Mouse (Mus musculus) hindbrain, embryonic 16.5 days (tissue): ENCODE data around the gene Uba5. TPM values are rescaled to one million over a fixed set of nuclear protein-coding genes. Genes with fewer than 3 reads are reported as not detected.

Source experiments
- ATAC-seq: fragments of 200-750 bp; cut with Nextera tagmentation; 2 replicates; pipeline ENCODE4 v1.8.0; 2017; ENCODE audit warnings: moderate TSS enrichment, moderate library complexity
- H3K27ac ChIP-seq: fragments of 300-500 bp; sonication (generic); 2 replicates; pipeline ENCODE4 v1.5.1; 2014; ENCODE audit warnings: low read depth, mild to moderate bottlenecking, control low read depth, low read length, moderate library complexity
- H3K27me3 ChIP-seq: fragments of 300-500 bp; sonication (generic); replicated peaks from 2 replicates; pipeline ENCODE4 v1.6.1; 2014; ENCODE audit warnings: low read length; ENCODE audit not compliant: control insufficient read depth, insufficient read depth
- H3K36me3 ChIP-seq: fragments of 300-500 bp; sonication (generic); 2 replicates; pipeline ENCODE4 v1.6.1; 2014; ENCODE audit warnings: mild to moderate bottlenecking, low read length, moderate library complexity, mixed read lengths; ENCODE audit not compliant: control insufficient read depth, insufficient read depth
- H3K4me1 ChIP-seq: fragments of 300-500 bp; sonication (generic); 2 replicates; pipeline ENCODE4 v1.6.1; 2014; ENCODE audit warnings: low read depth, low read length; ENCODE audit not compliant: control insufficient read depth, insufficient read depth
- H3K4me2 ChIP-seq: fragments of 300-500 bp; sonication (generic); 2 replicates; pipeline ENCODE4 v1.6.1; 2014; ENCODE audit warnings: mild to moderate bottlenecking, low read length, control low read depth, moderate library complexity
- H3K4me3 ChIP-seq: fragments of 300-500 bp; sonication (generic); 2 replicates; pipeline ENCODE4 v1.5.1; 2014; ENCODE audit warnings: mild to moderate bottlenecking, low read length, control low read depth, moderate library complexity
- H3K9ac ChIP-seq: fragments of 300-500 bp; sonication (generic); 2 replicates; pipeline ENCODE4 v1.6.1; 2014; ENCODE audit warnings: low read depth, mild to moderate bottlenecking, control low read depth, low read length, moderate library complexity
- H3K9me3 ChIP-seq: fragments of 300-500 bp; sonication (generic); 2 replicates; pipeline ENCODE4 v1.6.1; 2014; ENCODE audit warnings: mild to moderate bottlenecking, low read length, moderate library complexity; ENCODE audit not compliant: control insufficient read depth
- WGBS: fragments of 180-500 bp; shearing (Covaris S2); extraction: QIAGEN DNeasy Blood & Tissue Kit; methylation state at CpG from one replicate; pipeline ENCODE4 v1.1.7; 2014; 5-methylcytosine and 5-hydroxymethylcytosine counted together
- polyA plus RNA-seq: library from polyadenylated mRNA; unstranded; fragments of >200 nt; fragmentation: Nextera tagmentation; extraction: Ambion mirVana; gene quantifications from 2 replicates; pipeline ENCODE4 v1.2.1, GENCODE M21; 2015

Uba5 gene
- polyA plus RNA-seq, 1 experiment from 2014 or later = 68.4 TPM

DNA sequence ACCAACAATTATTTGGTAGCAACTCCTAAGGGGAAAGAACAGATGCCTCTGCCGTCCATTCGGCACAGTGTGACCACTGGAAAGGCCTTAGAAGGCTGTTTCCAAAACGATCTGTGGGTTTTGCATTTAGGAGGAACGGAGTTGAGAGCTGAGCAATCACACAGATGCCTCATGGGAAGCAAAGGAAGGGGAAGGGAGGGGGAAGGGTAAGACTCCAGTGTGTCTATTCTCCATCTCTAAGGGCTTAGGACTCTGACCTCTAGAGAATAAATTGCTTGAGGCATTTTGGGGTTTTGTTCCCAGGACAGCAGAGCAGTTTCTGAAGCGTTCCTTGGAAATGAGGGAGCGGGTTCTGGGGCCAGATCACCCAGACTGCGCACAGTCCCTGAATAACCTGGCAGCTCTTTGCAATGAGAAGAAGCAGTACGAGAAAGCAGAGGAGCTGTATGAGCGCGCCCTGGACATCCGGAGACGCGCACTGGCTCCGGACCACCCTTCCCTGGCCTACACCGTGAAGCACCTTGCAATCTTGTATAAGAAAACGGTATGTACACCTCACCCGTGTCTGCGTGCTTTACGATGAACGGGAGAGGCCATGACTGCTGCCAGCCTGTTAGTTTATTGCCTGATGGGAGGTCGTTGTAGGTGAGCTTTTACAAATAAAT lies 23.8 kb downstream of the Uba5 start:
- Histone ChIP-seq H3K9ac (no peak overlapping the region), H3K9me3 (no peaks in the 10 kb centered on the region), H3K4me2 (no peak overlapping the region), H3K36me3 (no peaks in the 10 kb centered on the region), H3K4me1 (no peaks in the 10 kb centered on the region), H3K27ac (no peak overlapping the region), H3K27me3 (no peaks in the 10 kb centered on the region), H3K4me3 (no peak overlapping the region)
- 91% methylated on average over 21 of the region's 21 CpGs for WGBS
- no peak for ATAC-seq

DNA sequence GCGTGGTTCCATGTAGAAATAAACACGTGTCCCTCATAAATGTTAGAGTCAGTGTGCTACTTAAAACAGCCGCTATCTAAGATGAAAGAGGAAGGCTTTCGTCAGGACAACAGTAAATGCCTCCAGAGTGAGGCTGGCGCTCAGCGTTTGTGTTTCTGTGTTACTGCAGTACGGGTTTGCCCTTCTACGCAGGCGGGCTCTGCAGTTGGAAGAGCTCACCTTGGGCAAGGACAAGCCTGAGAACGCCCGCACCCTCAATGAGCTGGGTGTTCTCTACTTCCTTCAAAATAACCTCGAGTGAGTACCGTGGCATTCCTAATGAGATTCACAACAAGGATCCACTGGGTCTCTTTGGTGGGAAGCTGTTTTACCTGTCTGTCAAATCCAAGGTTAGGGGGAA lies 24.7 kb downstream of the Uba5 start:
- no peak overlapping the region for H3K27ac ChIP-seq
- no peak for ATAC-seq
- no peaks in the 10 kb centered on the region for H3K27me3 ChIP-seq
- WGBS = 94% methylated on average over 13 of the region's 13 CpGs
- H3K4me2 ChIP-seq = no peak overlapping the region
- no peaks in the 10 kb centered on the region for H3K36me3 ChIP-seq
- no peak overlapping the region for H3K9ac ChIP-seq
- H3K9me3 ChIP-seq = no peaks in the 10 kb centered on the region
- H3K4me3 ChIP-seq = no peak overlapping the region
- H3K4me1 ChIP-seq = no peaks in the 10 kb centered on the region

DNA sequence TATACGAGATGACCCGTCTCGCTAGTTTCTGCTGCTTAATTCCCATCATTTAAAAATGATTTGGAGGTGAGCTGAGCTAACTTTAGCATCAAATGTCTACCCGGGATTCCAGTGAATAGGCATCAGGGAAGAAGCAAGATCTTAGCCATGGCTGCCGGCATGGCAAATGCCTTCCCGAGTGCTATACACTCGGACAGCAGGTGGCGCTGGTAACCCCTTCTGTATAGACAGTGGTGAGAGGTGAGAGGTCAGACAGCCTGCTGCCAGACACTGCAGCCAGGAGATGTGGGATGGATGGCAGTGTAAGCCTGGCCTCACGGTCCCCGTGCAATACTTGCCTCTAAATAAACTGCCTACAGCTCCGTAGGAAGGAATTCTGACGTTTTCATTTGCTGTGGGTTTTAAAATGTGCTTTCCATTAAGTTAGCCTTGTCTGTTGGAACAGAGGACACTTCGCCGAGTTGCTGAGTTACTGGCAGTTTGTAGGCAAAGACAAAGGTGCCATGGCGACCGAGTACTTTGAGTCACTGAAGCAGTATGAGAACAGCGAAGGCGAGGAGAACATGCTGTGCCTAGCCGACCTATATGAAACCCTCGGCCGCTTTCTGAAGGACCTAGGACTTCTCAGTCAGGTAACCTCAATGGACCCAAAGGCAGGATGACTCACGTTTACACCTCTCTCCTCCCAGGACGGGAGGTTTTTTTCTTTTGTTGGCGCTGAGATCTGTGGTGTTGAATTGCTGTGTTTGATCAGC lies 27.5 kb downstream of the Uba5 start:
- H3K4me2 ChIP-seq = no peak overlapping the region
- H3K9me3 ChIP-seq = no peaks in the 10 kb centered on the region
- peak; percentile 54; the same call in 1 of the 2 replicates for ATAC-seq
- H3K27ac ChIP-seq = no peak overlapping the region
- no peaks in the 10 kb centered on the region for H3K36me3 ChIP-seq
- no peak overlapping the region for H3K9ac ChIP-seq
- no peak overlapping the region for H3K4me3 ChIP-seq
- 46% methylated on average over 24 of the region's 24 CpGs for WGBS
- H3K27me3 ChIP-seq = no peaks in the 10 kb centered on the region
- H3K4me1 ChIP-seq = no peaks in the 10 kb centered on the region

DNA sequence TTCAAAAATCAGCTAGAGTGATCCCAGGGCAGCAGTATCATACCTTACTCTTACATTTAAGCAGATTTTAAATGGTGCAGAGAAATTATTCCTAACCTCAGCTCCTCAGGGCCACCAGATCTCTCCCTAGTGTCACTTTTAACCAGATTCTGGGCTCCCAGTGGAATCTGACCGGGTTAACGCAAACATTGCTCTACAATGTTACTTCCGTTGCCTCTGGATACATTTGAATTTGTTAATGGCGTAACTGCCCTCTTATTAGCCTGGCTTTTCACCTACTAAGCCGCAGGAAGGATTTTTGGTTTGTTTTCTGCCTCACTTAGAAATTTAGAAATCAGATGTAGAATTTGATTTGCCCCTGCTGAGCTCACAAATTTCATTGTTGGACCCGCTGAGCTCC lies 28.2 kb downstream of the Uba5 start:
- no peak for ATAC-seq
- no peak overlapping the region for H3K9ac ChIP-seq
- no peak overlapping the region for H3K27ac ChIP-seq
- H3K36me3 ChIP-seq = 0 out of 2 replicates have a peak, but pooled peaks cover 4% of the 10 kb centered on the region
- WGBS = 71% methylated on average over 6 of the region's 6 CpGs
- no peaks in the 10 kb centered on the region for H3K27me3 ChIP-seq
- no peaks in the 10 kb centered on the region for H3K4me1 ChIP-seq
- H3K9me3 ChIP-seq = no peaks in the 10 kb centered on the region
- no peak overlapping the region for H3K4me3 ChIP-seq
- H3K4me2 ChIP-seq = no peak overlapping the region

GRCm38 (mm10) chr9:104034231-104034630 lies 28.7 kb downstream of the Uba5 start:
- Histone ChIP-seq H3K4me2 (no peak overlapping the region), H3K4me1 (no peaks in the 10 kb centered on the region), H3K27ac (no peak overlapping the region), H3K9me3 (no peaks in the 10 kb centered on the region), H3K36me3 (0 out of 2 replicates have a peak, but pooled peaks cover 4% of the 10 kb centered on the region), H3K4me3 (no peak overlapping the region), H3K9ac (no peak overlapping the region), H3K27me3 (no peaks in the 10 kb centered on the region)
- 84% methylated on average over 8 of the region's 8 CpGs for WGBS
- no peak for ATAC-seq

- Histone ChIP-seq H3K9ac (no peak overlapping the region), H3K4me1 (no peaks in the 10 kb centered on the region), H3K9me3 (peaks cover 4% of the 10 kb centered on the region; the same call in 1 of the 2 replicates), H3K4me2 (no peak overlapping the region), H3K4me3 (no peak overlapping the region), H3K27me3 (no peaks in the 10 kb centered on the region), H3K36me3 (peaks cover 16% of the 10 kb centered on the region), H3K27ac (no peak overlapping the region)
- ATAC-seq = no peak
- 90% methylated on average over 11 of the region's 11 CpGs for WGBS
These were observed 33.1 kb downstream of the Uba5 start for GRCm38 (mm10) chr9:104029861-104030260.

DNA sequence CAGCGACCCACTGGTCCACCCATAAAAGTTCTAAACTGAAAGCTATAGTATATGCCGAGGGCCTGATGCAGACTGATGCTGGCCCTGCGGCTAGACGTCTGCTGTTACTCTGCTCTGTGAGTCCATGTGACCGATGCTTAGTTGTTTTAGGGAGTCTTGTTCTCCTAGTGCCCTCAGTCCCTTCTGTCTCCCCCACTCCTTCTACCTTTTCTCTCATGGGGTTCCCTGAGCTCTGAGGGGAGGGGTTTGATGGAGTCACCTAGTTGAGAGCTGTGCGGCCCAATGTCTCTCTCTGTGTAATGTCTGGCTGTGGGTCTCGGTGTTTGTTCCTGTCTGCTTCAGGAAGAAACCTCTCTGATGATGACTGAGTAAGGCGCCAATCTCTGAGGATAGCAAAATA lies 35.7 kb downstream of the Uba5 start:
- H3K4me2 ChIP-seq = no peak overlapping the region
- no peak overlapping the region for H3K9ac ChIP-seq
- ATAC-seq = no peak
- over 99% methylated on average over 8 of the region's 8 CpGs for WGBS
- H3K36me3 ChIP-seq = peaks cover 16% of the 10 kb centered on the region
- H3K27ac ChIP-seq = no peak overlapping the region
- H3K9me3 ChIP-seq = peaks cover 4% of the 10 kb centered on the region; the same call in 1 of the 2 replicates
- H3K4me3 ChIP-seq = no peak overlapping the region
- H3K27me3 ChIP-seq = no peaks in the 10 kb centered on the region
- H3K4me1 ChIP-seq = no peaks in the 10 kb centered on the region

DNA sequence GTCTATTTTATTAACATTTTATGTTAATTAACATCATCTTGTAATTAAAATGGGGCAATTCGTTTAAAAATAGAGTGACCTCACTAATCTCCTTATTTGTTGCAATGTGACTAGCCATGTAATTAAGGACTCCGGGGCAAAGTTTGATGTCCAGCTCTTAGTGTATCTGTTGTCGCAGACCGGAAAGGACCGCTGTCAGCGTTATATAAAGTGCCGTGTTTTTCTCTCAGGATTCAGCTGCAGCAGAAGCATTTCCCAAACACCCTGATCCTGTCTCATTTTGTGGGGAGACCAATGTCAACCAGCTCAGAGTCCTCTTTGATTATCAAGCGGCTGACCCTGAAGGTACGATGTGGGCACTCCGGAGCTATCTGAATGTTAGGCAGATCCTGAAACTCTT lies 41.9 kb downstream of the Uba5 start:
- Histone ChIP-seq H3K4me3 (no peak overlapping the region), H3K4me2 (no peak overlapping the region), H3K27me3 (no peaks in the 10 kb centered on the region), H3K27ac (no peak overlapping the region), H3K9ac (no peak overlapping the region), H3K9me3 (no peaks in the 10 kb centered on the region), H3K36me3 (peaks cover 6% of the 10 kb centered on the region; the same call in 1 of the 2 replicates), H3K4me1 (no peaks in the 10 kb centered on the region)
- ATAC-seq = no peak
- WGBS = 94% methylated on average over 10 of the region's 10 CpGs

DNA sequence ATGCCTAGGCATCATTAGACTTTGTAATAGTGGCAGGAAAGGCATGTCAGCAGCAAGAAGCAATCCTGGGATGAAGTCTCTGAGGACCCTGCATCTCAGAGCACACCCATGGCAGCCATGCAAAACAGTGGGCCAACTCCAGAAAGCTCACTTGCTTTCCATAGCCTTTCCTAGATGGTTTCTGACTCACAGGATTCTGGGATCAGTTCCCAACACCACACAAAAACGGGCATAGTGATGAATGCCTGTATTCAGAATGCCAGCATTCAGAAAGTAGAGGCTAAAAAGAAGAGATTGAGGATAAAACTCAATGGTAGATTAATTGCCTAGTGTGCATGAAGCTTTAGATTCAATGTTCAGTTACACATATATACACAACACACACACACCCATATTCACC lies 48.4 kb downstream of the Uba5 start:
- H3K9ac ChIP-seq = no peak overlapping the region
- H3K4me2 ChIP-seq = no peak overlapping the region
- no peaks in the 10 kb centered on the region for H3K4me1 ChIP-seq
- H3K9me3 ChIP-seq = no peaks in the 10 kb centered on the region
- no peaks in the 10 kb centered on the region for H3K27me3 ChIP-seq
- no peak for ATAC-seq
- no peak overlapping the region for H3K27ac ChIP-seq
- no peak overlapping the region for H3K4me3 ChIP-seq
- H3K36me3 ChIP-seq = peaks cover 11% of the 10 kb centered on the region; the same call in 1 of the 2 replicates
- 68% methylated on average over 1 of the region's 1 CpGs for WGBS
